Mouse (Mus musculus) erythroblast, adult 5-6 weeks (primary cell): ENCODE measurements around the gene Hmgcs1. TPM values are rescaled to one million over a fixed set of nuclear protein-coding genes. Genes with fewer than 3 reads are reported as not detected.
"Not testable (repeated sequence)": the region's sequence is repeated elsewhere in the genome, so short reads cannot be mapped to it uniquely, and the experiment has no call there.

Experiments
- ATAC-seq: replicated peaks from 2 replicates; pipeline ENCODE4 v1.8.0; 2016; ENCODE audit warnings: moderate number of reproducible peaks, mild to moderate bottlenecking, moderate TSS enrichment, inconsistent platforms; ENCODE audit not compliant: poor library complexity, low FRiP score, severe bottlenecking
- total RNA-seq, 2 experiments: library from RNA; stranded (forward) in 1 of 2; stranded (reverse) in 1 of 2; fragments of 150-400 nt in 1 of 2; fragments of 200-764, 138-1000 nt in 1 of 2; gene quantifications; 2 replicates each; pipeline versions ENCODE4 v1.2.3 to v1.2.4; 2015 to 2017; ENCODE audit warnings: low replicate concordance in 2 of 2

Hmgcs1 gene
- 6.5 and 11.5 TPM in 2 replicates for total RNA-seq (2015; ENCODE audit: low replicate concordance)
- 5.1 and 7.1 TPM in 2 replicates for total RNA-seq (2017; ENCODE audit: low replicate concordance)

GRCm38 (mm10) chr13:119690039-119690728 is at the start of gene Hmgcs1:
Gene Hmgcs1 (plus strand): TSS chr13:119690379.
- peak; percentile 99 for ATAC-seq

- ATAC-seq, result 0 out of 2 replicates have a peak, but pooled peaks have one; percentile 43
These were observed 49.7 kb upstream of the Hmgcs1 start for GRCm38 (mm10) chr13:119640504-119640903.

- ATAC-seq, result no peak
These were observed 49.0 kb upstream of the Hmgcs1 start for GRCm38 (mm10) chr13:119641145-119641544.

- ATAC-seq, result no peak
These were observed 45.4 kb upstream of the Hmgcs1 start for GRCm38 (mm10) chr13:119644769-119645168.

GRCm38 (mm10) chr13:119646511-119646910 is 43.7 kb upstream of the Hmgcs1 start:
- no peak for ATAC-seq

- ATAC-seq, result no peak
These were observed 41.1 kb upstream of the Hmgcs1 start for GRCm38 (mm10) chr13:119648891-119649698.

GRCm38 (mm10) chr13:119649699-119650046 is 40.5 kb upstream of the Hmgcs1 start:
- no peak for ATAC-seq

GRCm38 (mm10) chr13:119654734-119655133 is 35.4 kb upstream of the Hmgcs1 start:
- ATAC-seq, result no peak

GRCm38 (mm10) chr13:119656246-119656645 is 33.9 kb upstream of the Hmgcs1 start:
- no peak for ATAC-seq

- ATAC-seq, result no peak
These were observed 33.2 kb upstream of the Hmgcs1 start for GRCm38 (mm10) chr13:119656846-119657416.

- ATAC-seq, result not testable (repeated sequence)
These were observed 28.8 kb upstream of the Hmgcs1 start for GRCm38 (mm10) chr13:119661420-119661819.

- no peak for ATAC-seq
These were observed 11.4 kb upstream of the Hmgcs1 start for GRCm38 (mm10) chr13:119678794-119679193.

- no peak for ATAC-seq
These were observed 10.5 kb upstream of the Hmgcs1 start for GRCm38 (mm10) chr13:119679721-119680120.

GRCm38 (mm10) chr13:119681161-119681560 is 9.0 kb upstream of the Hmgcs1 start:
- ATAC-seq, result no peak

- no peak for ATAC-seq
These were observed 5.6 kb upstream of the Hmgcs1 start for GRCm38 (mm10) chr13:119684416-119685177.

GRCm38 (mm10) chr13:119689709-119690038 is 505 bp upstream of the Hmgcs1 start:
- no peak for ATAC-seq

- ATAC-seq, result no peak; the same call in 1 of the 2 replicates
These were observed 869 bp downstream of the Hmgcs1 start for GRCm38 (mm10) chr13:119690876-119691620.

- not testable (repeated sequence) for ATAC-seq
These were observed 1.8 kb downstream of the Hmgcs1 start for GRCm38 (mm10) chr13:119691958-119692357.

- ATAC-seq, result no peak
These were observed 5.5 kb downstream of the Hmgcs1 start for GRCm38 (mm10) chr13:119695676-119696075.
